Mouse (Mus musculus): ENCODE data around the gene Fsd1l. TPM values are rescaled to one million over a fixed set of nuclear protein-coding genes. Genes with fewer than 3 reads are reported as not detected.

Fsd1l gene
- polyA plus RNA-seq, 1 experiment from 2014 or later: 10.6 TPM

- H3K4me2 ChIP-seq (ENCODE audit: low read length): no peak overlapping the region; the same call in 1 of the 2 replicates
- H3K9ac ChIP-seq (ENCODE audit: low read length): no peak overlapping the region
- peak; percentile 75; the same call in 1 of the 2 replicates for ATAC-seq (ENCODE audit: insufficient number of reproducible peaks, insufficient read depth, low FRiP score, low read depth)
- H3K36me3 ChIP-seq (ENCODE audit: control insufficient read depth, insufficient read depth, low read length): no peaks in the 10 kb centered on the region
- peaks cover 6 to 7% of the 10 kb centered on the region in 2 experiments; a peak in 2 of 4 replicates for H3K4me1 ChIP-seq (ENCODE audit: control insufficient read depth in 2 of 2, insufficient read depth in 2 of 2, low read length in 2 of 2)
- no peaks in the 10 kb centered on the region for H3K9me3 ChIP-seq (ENCODE audit: control insufficient read depth, low read length)
- H3K4me3 ChIP-seq (ENCODE audit: control insufficient read depth in 1 of 2, insufficient read depth in 1 of 2, low read depth in 1 of 2, low read length in 2 of 2): no peak overlapping the region
- H3K27ac ChIP-seq (replicated peaks in 1 of 2; ENCODE audit: control insufficient read depth in 1 of 2, insufficient read depth in 1 of 2, low read depth in 2 of 2, low read length in 2 of 2): peak overlapping the region; percentile 75 to 81
- H3K27me3 ChIP-seq (ENCODE audit: control insufficient read depth, insufficient read depth, low read length): no peaks in the 10 kb centered on the region
- 57% methylated on average over 8 of the region's 8 CpGs for WGBS
Measured at GRCm38 (mm10) chr4:53591941-53592340, 39.3 kb upstream of the Fsd1l start.

- no peaks in the 10 kb centered on the region for H3K27me3 ChIP-seq (ENCODE audit: control insufficient read depth, insufficient read depth, low read length)
- peak; percentile 66 for ATAC-seq (ENCODE audit: insufficient number of reproducible peaks, insufficient read depth, low FRiP score, low read depth)
- no peak overlapping the region for H3K4me3 ChIP-seq (ENCODE audit: control insufficient read depth in 1 of 2, insufficient read depth in 1 of 2, low read depth in 1 of 2, low read length in 2 of 2)
- peaks cover 6 to 7% of the 10 kb centered on the region in 2 experiments; a peak in 2 of 4 replicates for H3K4me1 ChIP-seq (ENCODE audit: control insufficient read depth in 2 of 2, insufficient read depth in 2 of 2, low read length in 2 of 2)
- no peaks in the 10 kb centered on the region for H3K9me3 ChIP-seq (ENCODE audit: control insufficient read depth, low read length)
- H3K9ac ChIP-seq (ENCODE audit: low read length): no peak overlapping the region
- H3K36me3 ChIP-seq (ENCODE audit: control insufficient read depth, insufficient read depth, low read length): no peaks in the 10 kb centered on the region
- peak overlapping the region; percentile 75 to 81 for H3K27ac ChIP-seq (replicated peaks in 1 of 2; ENCODE audit: control insufficient read depth in 1 of 2, insufficient read depth in 1 of 2, low read depth in 2 of 2, low read length in 2 of 2)
- WGBS: 53% methylated on average over 9 of the region's 9 CpGs
- H3K4me2 ChIP-seq (ENCODE audit: low read length): no peak overlapping the region; the same call in 1 of the 2 replicates
Measured at GRCm38 (mm10) chr4:53592386-53592785, 38.9 kb upstream of the Fsd1l start.

GRCm38 (mm10) chr4:53594204-53594603 lies 37.1 kb upstream of the Fsd1l start:
- Histone ChIP-seq H3K4me1 (ENCODE audit: control insufficient read depth in 2 of 2, insufficient read depth in 2 of 2, low read length in 2 of 2) (peaks cover 6 to 7% of the 10 kb centered on the region in 2 experiments; a peak in 2 of 4 replicates), H3K36me3 (ENCODE audit: control insufficient read depth, insufficient read depth, low read length) (no peaks in the 10 kb centered on the region), H3K4me2 (ENCODE audit: low read length) (no peak overlapping the region), H3K9ac (ENCODE audit: low read length) (no peak overlapping the region), H3K4me3 (ENCODE audit: control insufficient read depth in 1 of 2, insufficient read depth in 1 of 2, low read depth in 1 of 2, low read length in 2 of 2) (no peak overlapping the region), H3K27me3 (ENCODE audit: control insufficient read depth, insufficient read depth, low read length) (no peaks in the 10 kb centered on the region), H3K9me3 (ENCODE audit: control insufficient read depth, low read length) (no peaks in the 10 kb centered on the region), H3K27ac (replicated peaks in 1 of 2; ENCODE audit: control insufficient read depth in 1 of 2, insufficient read depth in 1 of 2, low read depth in 2 of 2, low read length in 2 of 2) (0 out of 4 replicates have a peak overlapping the region, but pooled peaks of 1 of the 2 experiments have one; percentile 10)
- WGBS: 18% methylated on average over 4 of the region's 4 CpGs
- no peak for ATAC-seq (ENCODE audit: insufficient number of reproducible peaks, insufficient read depth, low FRiP score, low read depth)

GRCm38 (mm10) chr4:53595246-53596062 lies 35.8 kb upstream of the Fsd1l start:
- 68% methylated on average over 12 of the region's 12 CpGs for WGBS
- Histone ChIP-seq H3K36me3 (ENCODE audit: control insufficient read depth, insufficient read depth, low read length) (no peaks in the 10 kb centered on the region), H3K27me3 (ENCODE audit: control insufficient read depth, insufficient read depth, low read length) (no peaks in the 10 kb centered on the region), H3K9ac (ENCODE audit: low read length) (no peak overlapping the region), H3K9me3 (ENCODE audit: control insufficient read depth, low read length) (no peaks in the 10 kb centered on the region), H3K4me2 (ENCODE audit: low read length) (no peak overlapping the region), H3K4me3 (ENCODE audit: control insufficient read depth in 1 of 2, insufficient read depth in 1 of 2, low read depth in 1 of 2, low read length in 2 of 2) (no peak overlapping the region), H3K27ac (replicated peaks in 1 of 2; ENCODE audit: control insufficient read depth in 1 of 2, insufficient read depth in 1 of 2, low read depth in 2 of 2, low read length in 2 of 2) (peak overlapping the region in 1 of 2 experiments; percentile 28; a peak in 1 of 4 replicates), H3K4me1 (ENCODE audit: control insufficient read depth in 2 of 2, insufficient read depth in 2 of 2, low read length in 2 of 2) (peaks cover 3 to 7% of the 10 kb centered on the region in 2 experiments; a peak in 1 of 4 replicates)
- no peak for ATAC-seq (ENCODE audit: insufficient number of reproducible peaks, insufficient read depth, low FRiP score, low read depth)

GRCm38 (mm10) chr4:53596063-53596895 lies 35.0 kb upstream of the Fsd1l start:
- Histone ChIP-seq H3K9ac (ENCODE audit: low read length) (no peak overlapping the region), H3K4me3 (ENCODE audit: control insufficient read depth in 1 of 2, insufficient read depth in 1 of 2, low read depth in 1 of 2, low read length in 2 of 2) (no peak overlapping the region), H3K4me1 (ENCODE audit: control insufficient read depth in 2 of 2, insufficient read depth in 2 of 2, low read length in 2 of 2) (0 out of 4 replicates have a peak, but pooled peaks cover 3% of the 10 kb centered on the region in 2 experiments), H3K36me3 (ENCODE audit: control insufficient read depth, insufficient read depth, low read length) (no peaks in the 10 kb centered on the region), H3K27me3 (ENCODE audit: control insufficient read depth, insufficient read depth, low read length) (no peaks in the 10 kb centered on the region), H3K4me2 (ENCODE audit: low read length) (no peak overlapping the region), H3K9me3 (ENCODE audit: control insufficient read depth, low read length) (no peaks in the 10 kb centered on the region), H3K27ac (replicated peaks in 1 of 2; ENCODE audit: control insufficient read depth in 1 of 2, insufficient read depth in 1 of 2, low read depth in 2 of 2, low read length in 2 of 2) (peak overlapping the region in 1 of 2 experiments; percentile 28; a peak in 1 of 4 replicates)
- ATAC-seq (ENCODE audit: insufficient number of reproducible peaks, insufficient read depth, low FRiP score, low read depth): no peak
- WGBS: 70% methylated on average over 15 of the region's 15 CpGs

- no peaks in the 10 kb centered on the region for H3K4me1 ChIP-seq (ENCODE audit: control insufficient read depth in 2 of 2, insufficient read depth in 2 of 2, low read length in 2 of 2)
- no peak overlapping the region for H3K4me3 ChIP-seq (ENCODE audit: control insufficient read depth in 1 of 2, insufficient read depth in 1 of 2, low read depth in 1 of 2, low read length in 2 of 2)
- no peaks in the 10 kb centered on the region for H3K27me3 ChIP-seq (ENCODE audit: control insufficient read depth, insufficient read depth, low read length)
- H3K9me3 ChIP-seq (ENCODE audit: control insufficient read depth, low read length): no peaks in the 10 kb centered on the region
- 50% methylated on average over 6 of the region's 6 CpGs for WGBS
- ATAC-seq (ENCODE audit: insufficient number of reproducible peaks, insufficient read depth, low FRiP score, low read depth): no peak
- no peak overlapping the region for H3K4me2 ChIP-seq (ENCODE audit: low read length)
- H3K27ac ChIP-seq (replicated peaks in 1 of 2; ENCODE audit: control insufficient read depth in 1 of 2, insufficient read depth in 1 of 2, low read depth in 2 of 2, low read length in 2 of 2): no peak overlapping the region
- no peaks in the 10 kb centered on the region for H3K36me3 ChIP-seq (ENCODE audit: control insufficient read depth, insufficient read depth, low read length)
- H3K9ac ChIP-seq (ENCODE audit: low read length): no peak overlapping the region
Measured at GRCm38 (mm10) chr4:53600462-53600861, 30.8 kb upstream of the Fsd1l start.

- WGBS: 82% methylated on average over 5 of the region's 5 CpGs
- H3K27ac ChIP-seq (replicated peaks in 1 of 2; ENCODE audit: control insufficient read depth in 1 of 2, insufficient read depth in 1 of 2, low read depth in 2 of 2, low read length in 2 of 2): no peak overlapping the region
- no peaks in the 10 kb centered on the region for H3K36me3 ChIP-seq (ENCODE audit: control insufficient read depth, insufficient read depth, low read length)
- no peak overlapping the region for H3K4me3 ChIP-seq (ENCODE audit: control insufficient read depth in 1 of 2, insufficient read depth in 1 of 2, low read depth in 1 of 2, low read length in 2 of 2)
- no peak for ATAC-seq (ENCODE audit: insufficient number of reproducible peaks, insufficient read depth, low FRiP score, low read depth)
- no peaks in the 10 kb centered on the region for H3K4me1 ChIP-seq (ENCODE audit: control insufficient read depth in 2 of 2, insufficient read depth in 2 of 2, low read length in 2 of 2)
- H3K9ac ChIP-seq (ENCODE audit: low read length): no peak overlapping the region
- H3K9me3 ChIP-seq (ENCODE audit: control insufficient read depth, low read length): no peaks in the 10 kb centered on the region
- H3K27me3 ChIP-seq (ENCODE audit: control insufficient read depth, insufficient read depth, low read length): no peaks in the 10 kb centered on the region
- no peak overlapping the region for H3K4me2 ChIP-seq (ENCODE audit: low read length)
Measured at GRCm38 (mm10) chr4:53614576-53615225, 16.6 kb upstream of the Fsd1l start.

Measured in heart, embryonic 14.5 days (tissue).